Mouse (Mus musculus): Measurements from ENCODE around the gene Slc35a3.

DNA sequence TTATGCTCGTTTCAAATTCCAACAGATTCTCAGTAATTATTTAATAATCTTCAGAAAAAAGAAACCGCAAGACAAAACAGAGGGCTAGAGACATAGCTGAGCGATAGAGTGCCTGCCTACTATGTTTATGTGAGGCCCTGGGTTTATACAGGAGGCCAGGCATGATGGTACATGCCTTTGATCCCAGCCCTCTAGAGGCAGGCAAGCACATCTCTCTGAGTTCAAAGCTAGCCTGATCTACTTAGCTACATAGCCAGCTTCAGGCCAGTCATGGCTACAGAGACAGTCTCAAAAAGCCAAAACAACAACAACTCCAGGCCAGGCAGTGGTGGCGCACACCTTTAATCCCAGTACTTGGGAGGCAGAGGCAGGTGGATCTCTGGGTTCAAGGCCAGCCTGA is 11.0 kb downstream of the Slc35a3 start:
- TF ChIP-seq CTCF (IDR thresholded peaks at IDR 0.05; ENCODE audit: low read depth, low read length), result no peak
- no peak for TF ChIP-seq POLR2A (IDR thresholded peaks at IDR 0.05; ENCODE audit: borderline replicate concordance, low read depth, low read length)

Data from bone marrow macrophage, adult 2 months (primary cell).